Mouse (Mus musculus): ENCODE measurements around the gene Mrpl27.

- no peak for TF ChIP-seq CTCF (IDR thresholded peaks at IDR 0.05; ENCODE audit: control insufficient read depth, insufficient read depth, insufficient read length)
- TF ChIP-seq CEBPB (IDR thresholded peaks at IDR 0.05; ENCODE audit: low read depth): no peak
- no peak for TF ChIP-seq MAX (IDR thresholded peaks at IDR 0.05)
- TF ChIP-seq FOSL1 (IDR thresholded peaks at IDR 0.05; ENCODE audit: insufficient read depth, low read length, poor library complexity, severe bottlenecking): no peak
- no peak for TF ChIP-seq MYOG (IDR thresholded peaks at IDR 0.05; ENCODE audit: control insufficient read depth, extremely low read depth, insufficient read length)
- no peak for TF ChIP-seq USF1 (IDR thresholded peaks at IDR 0.05; ENCODE audit: low read depth)
- no peak for TF ChIP-seq MYOD1 (IDR thresholded peaks at IDR 0.05; ENCODE audit: control insufficient read depth, insufficient read length, low read depth)
Measured at GRCm38 (mm10) chr11:94644461-94645219, 8.9 kb upstream of the Mrpl27 start.
